Mouse (Mus musculus): ENCODE results near the gene Rpl9-ps6. TPM values are rescaled to one million over a fixed set of nuclear protein-coding genes. Genes with fewer than 3 reads are reported as not detected.

Gene Rpl9-ps6
- polyA plus RNA-seq, 1 experiment from 2014 or later = 91.9 TPM

DNA sequence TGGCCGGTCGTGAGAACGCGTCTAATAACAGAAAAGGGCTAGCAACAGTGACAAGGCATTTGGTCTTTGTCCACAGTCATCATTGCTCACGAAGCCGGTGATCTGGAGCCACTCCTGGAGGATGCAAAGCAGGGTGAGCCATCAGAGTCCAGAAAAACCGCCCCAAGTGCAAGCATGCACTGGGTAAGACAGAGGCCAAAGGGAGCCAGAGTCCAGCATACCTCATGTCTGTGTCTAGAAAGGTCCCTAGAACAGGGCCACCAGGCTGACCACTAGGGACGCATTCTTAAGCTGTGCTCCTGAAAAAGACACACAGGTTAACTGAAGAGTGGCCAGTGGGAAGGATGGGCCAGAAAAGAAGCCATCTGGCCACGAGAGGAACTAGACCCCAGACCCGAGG is 17.4 kb downstream of the Rpl9-ps6 start:
- no peaks in the 10 kb centered on the region for H3K36me3 ChIP-seq (ENCODE audit: control insufficient read depth, insufficient read depth, low read length)
- H3K4me3 ChIP-seq (replicated peaks; ENCODE audit: low read depth, low read length) = no peak overlapping the region
- 98% methylated on average over 10 of the region's 10 CpGs for WGBS
- H3K4me1 ChIP-seq (ENCODE audit: control insufficient read depth, insufficient read depth, low read length) = no peaks in the 10 kb centered on the region
- ATAC-seq (ENCODE audit: low FRiP score, low TSS enrichment) = no peak
- H3K4me2 ChIP-seq (ENCODE audit: low read length) = no peak overlapping the region
- H3K9ac ChIP-seq (replicated peaks; ENCODE audit: low read length) = no peak overlapping the region
- no peaks in the 10 kb centered on the region for H3K27me3 ChIP-seq (ENCODE audit: control insufficient read depth, insufficient read depth, low read length)
- no peaks in the 10 kb centered on the region for H3K9me3 ChIP-seq (ENCODE audit: control insufficient read depth, low read length)
- DNase-seq = no peak
- H3K27ac ChIP-seq (replicated peaks; ENCODE audit: low read depth, low read length) = no peak overlapping the region

DNA sequence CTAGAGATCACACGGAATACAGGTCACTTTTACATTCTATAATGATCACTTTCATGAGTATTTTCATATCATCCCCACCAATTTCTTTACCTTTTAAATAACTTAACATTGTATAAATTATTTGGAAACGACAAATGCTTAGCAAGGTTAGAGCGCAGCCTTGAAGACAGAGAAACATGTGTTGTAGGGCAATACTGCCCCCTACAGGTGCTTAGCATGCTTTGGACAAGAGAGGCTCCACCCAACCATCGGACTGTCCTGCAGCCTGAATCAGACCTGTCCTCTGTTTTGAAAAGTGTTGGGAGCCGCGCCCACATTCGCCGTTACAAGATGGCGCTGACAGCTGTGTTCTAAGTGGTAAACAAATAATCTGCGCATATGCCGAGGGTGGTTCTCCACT is 24.8 kb downstream of the Rpl9-ps6 start:
- Histone ChIP-seq H3K27ac (replicated peaks; ENCODE audit: low read depth, low read length) (no peak overlapping the region), H3K9ac (replicated peaks; ENCODE audit: low read length) (no peak overlapping the region), H3K27me3 (ENCODE audit: control insufficient read depth, insufficient read depth, low read length) (no peaks in the 10 kb centered on the region), H3K9me3 (ENCODE audit: control insufficient read depth, low read length) (no peaks in the 10 kb centered on the region), H3K4me1 (ENCODE audit: control insufficient read depth, insufficient read depth, low read length) (no peaks in the 10 kb centered on the region), H3K36me3 (ENCODE audit: control insufficient read depth, insufficient read depth, low read length) (no peaks in the 10 kb centered on the region), H3K4me2 (ENCODE audit: low read length) (no peak overlapping the region), H3K4me3 (replicated peaks; ENCODE audit: low read depth, low read length) (no peak overlapping the region)
- ATAC-seq (ENCODE audit: low FRiP score, low TSS enrichment) (no peak), DNase-seq (no peak)
- 98% methylated on average over 9 of the region's 11 CpGs for WGBS

GRCm38 (mm10) chr19:32439356-32439755 is 27.0 kb downstream of the Rpl9-ps6 start:
- WGBS = 89% methylated on average over 2 of the region's 2 CpGs
- Histone ChIP-seq H3K36me3 (ENCODE audit: control insufficient read depth, insufficient read depth, low read length) (no peaks in the 10 kb centered on the region), H3K9me3 (ENCODE audit: control insufficient read depth, low read length) (no peaks in the 10 kb centered on the region), H3K4me1 (ENCODE audit: control insufficient read depth, insufficient read depth, low read length) (no peaks in the 10 kb centered on the region), H3K27me3 (ENCODE audit: control insufficient read depth, insufficient read depth, low read length) (no peaks in the 10 kb centered on the region), H3K9ac (replicated peaks; ENCODE audit: low read length) (no peak overlapping the region), H3K27ac (replicated peaks; ENCODE audit: low read depth, low read length) (no peak overlapping the region), H3K4me3 (replicated peaks; ENCODE audit: low read depth, low read length) (no peak overlapping the region), H3K4me2 (ENCODE audit: low read length) (no peak overlapping the region)
- no peak for DNase-seq
- no peak for ATAC-seq (ENCODE audit: low FRiP score, low TSS enrichment)

DNA sequence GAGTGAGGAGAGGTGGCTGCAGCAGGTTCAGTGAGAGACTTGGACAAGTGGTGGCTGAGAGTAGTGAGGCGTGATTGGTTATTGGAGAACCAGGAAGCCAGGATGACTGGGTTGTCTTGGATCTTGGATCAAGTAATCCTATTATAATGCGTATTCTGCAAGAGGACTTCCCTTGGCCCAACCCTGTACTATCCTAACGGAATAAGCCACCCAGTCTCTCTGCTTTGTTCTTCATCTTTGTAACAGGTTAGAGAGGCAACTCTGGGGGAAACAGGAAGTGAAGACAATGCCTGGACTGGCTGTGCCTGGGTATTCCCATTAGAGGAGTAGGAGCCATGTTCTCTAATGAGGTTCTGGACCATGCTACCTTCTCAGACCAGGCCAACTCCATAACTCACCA is 40.5 kb downstream of the Rpl9-ps6 start:
- Histone ChIP-seq H3K4me1 (ENCODE audit: control insufficient read depth, insufficient read depth, low read length) (no peaks in the 10 kb centered on the region), H3K4me2 (ENCODE audit: low read length) (no peak overlapping the region), H3K27me3 (ENCODE audit: control insufficient read depth, insufficient read depth, low read length) (no peaks in the 10 kb centered on the region), H3K9me3 (ENCODE audit: control insufficient read depth, low read length) (no peaks in the 10 kb centered on the region), H3K9ac (replicated peaks; ENCODE audit: low read length) (no peak overlapping the region), H3K27ac (replicated peaks; ENCODE audit: low read depth, low read length) (no peak overlapping the region), H3K4me3 (replicated peaks; ENCODE audit: low read depth, low read length) (no peak overlapping the region), H3K36me3 (ENCODE audit: control insufficient read depth, insufficient read depth, low read length) (no peaks in the 10 kb centered on the region)
- WGBS = 85% methylated on average over 3 of the region's 3 CpGs
- DNase-seq (no peak), ATAC-seq (ENCODE audit: low FRiP score, low TSS enrichment) (no peak)

DNA sequence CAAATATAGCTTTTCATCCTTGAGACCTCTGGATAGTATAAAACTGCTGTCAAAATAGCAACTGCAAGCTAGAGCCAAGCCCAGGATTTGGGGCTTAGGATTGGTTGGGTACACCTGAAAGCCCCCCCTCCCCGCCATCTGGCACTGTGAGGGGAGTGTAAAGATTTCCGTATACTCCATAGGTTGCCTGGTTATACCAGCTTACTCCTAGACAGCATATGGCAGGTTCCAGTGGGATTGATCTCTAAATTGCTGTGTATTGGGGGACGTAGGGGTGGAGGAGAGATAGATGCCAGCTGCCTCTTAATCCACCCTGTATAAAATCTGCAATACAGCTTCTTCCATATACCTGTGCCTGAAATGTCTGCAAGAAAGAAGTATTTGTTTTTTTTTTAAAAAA is 41.7 kb downstream of the Rpl9-ps6 start:
- no peaks in the 10 kb centered on the region for H3K9me3 ChIP-seq (ENCODE audit: control insufficient read depth, low read length)
- H3K36me3 ChIP-seq (ENCODE audit: control insufficient read depth, insufficient read depth, low read length) = no peaks in the 10 kb centered on the region
- ATAC-seq (ENCODE audit: low FRiP score, low TSS enrichment) = no peak
- no peaks in the 10 kb centered on the region for H3K4me1 ChIP-seq (ENCODE audit: control insufficient read depth, insufficient read depth, low read length)
- H3K27me3 ChIP-seq (ENCODE audit: control insufficient read depth, insufficient read depth, low read length) = no peaks in the 10 kb centered on the region
- no peak overlapping the region for H3K27ac ChIP-seq (replicated peaks; ENCODE audit: low read depth, low read length)
- 81% methylated on average over 3 of the region's 3 CpGs for WGBS
- no peak for DNase-seq
- no peak overlapping the region for H3K4me2 ChIP-seq (ENCODE audit: low read length)
- no peak overlapping the region for H3K9ac ChIP-seq (replicated peaks; ENCODE audit: low read length)
- no peak overlapping the region for H3K4me3 ChIP-seq (replicated peaks; ENCODE audit: low read depth, low read length)

DNA sequence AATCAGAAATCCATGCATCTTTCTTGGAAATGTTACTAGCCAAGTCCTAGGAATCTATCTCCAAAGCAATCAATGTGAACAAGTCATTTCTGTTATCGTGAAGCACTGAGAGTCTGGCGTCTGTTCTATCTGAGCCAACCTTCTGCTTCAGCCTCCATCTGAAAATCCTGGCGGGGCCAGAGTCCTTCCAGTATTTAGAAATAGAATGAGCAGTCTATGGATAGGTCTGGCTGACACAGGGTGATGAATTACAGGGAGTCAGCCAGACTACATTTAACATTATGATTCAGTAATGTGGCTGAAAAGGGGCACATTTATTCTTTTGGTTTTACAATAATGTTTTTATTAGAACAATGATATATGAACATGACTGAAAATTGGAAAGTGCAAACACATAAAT is 47.3 kb downstream of the Rpl9-ps6 start:
- DNase-seq (no peak), ATAC-seq (ENCODE audit: low FRiP score, low TSS enrichment) (no peak)
- Histone ChIP-seq H3K4me3 (replicated peaks; ENCODE audit: low read depth, low read length) (no peak overlapping the region), H3K27ac (replicated peaks; ENCODE audit: low read depth, low read length) (no peak overlapping the region), H3K36me3 (ENCODE audit: control insufficient read depth, insufficient read depth, low read length) (no peaks in the 10 kb centered on the region), H3K9ac (replicated peaks; ENCODE audit: low read length) (no peak overlapping the region), H3K27me3 (ENCODE audit: control insufficient read depth, insufficient read depth, low read length) (no peaks in the 10 kb centered on the region), H3K4me2 (ENCODE audit: low read length) (no peak overlapping the region), H3K4me1 (ENCODE audit: control insufficient read depth, insufficient read depth, low read length) (no peaks in the 10 kb centered on the region), H3K9me3 (ENCODE audit: control insufficient read depth, low read length) (no peaks in the 10 kb centered on the region)
- WGBS = 82% methylated on average over 3 of the region's 3 CpGs

DNA sequence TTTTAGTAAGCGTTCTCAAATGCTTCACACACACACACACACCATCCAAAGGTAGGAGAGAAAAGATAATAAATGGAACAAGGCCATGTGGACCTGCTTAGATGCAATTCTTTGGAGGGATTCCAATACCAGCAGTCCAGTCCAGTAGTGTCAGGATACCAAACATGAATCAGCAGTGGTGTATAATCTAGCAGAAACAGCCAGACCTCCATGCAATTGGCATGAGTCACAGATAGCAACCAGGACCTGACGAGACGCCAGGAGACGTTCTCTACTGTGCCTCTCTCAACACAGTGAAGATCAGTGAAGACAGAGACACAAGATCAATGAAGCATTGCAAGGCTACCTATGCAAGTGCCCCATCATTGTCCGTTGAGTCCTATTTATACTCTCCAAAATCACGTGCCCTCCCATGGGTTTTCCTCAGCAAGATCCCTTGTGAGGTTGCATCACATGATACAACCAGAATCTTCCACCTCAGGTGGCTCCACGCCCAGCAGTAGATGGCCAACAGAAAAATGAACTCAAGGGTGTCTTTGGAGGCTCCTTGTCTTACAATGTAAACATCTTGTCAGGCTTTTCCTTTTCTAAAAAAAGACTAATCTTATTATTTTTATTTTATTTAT is 49.6 kb downstream of the Rpl9-ps6 start:
- Histone ChIP-seq H3K27me3 (ENCODE audit: control insufficient read depth, insufficient read depth, low read length) (no peaks in the 10 kb centered on the region), H3K27ac (replicated peaks; ENCODE audit: low read depth, low read length) (no peak overlapping the region), H3K9me3 (ENCODE audit: control insufficient read depth, low read length) (no peaks in the 10 kb centered on the region), H3K4me3 (replicated peaks; ENCODE audit: low read depth, low read length) (no peak overlapping the region), H3K36me3 (ENCODE audit: control insufficient read depth, insufficient read depth, low read length) (no peaks in the 10 kb centered on the region), H3K9ac (replicated peaks; ENCODE audit: low read length) (no peak overlapping the region), H3K4me2 (ENCODE audit: low read length) (no peak overlapping the region), H3K4me1 (ENCODE audit: control insufficient read depth, insufficient read depth, low read length) (no peaks in the 10 kb centered on the region)
- WGBS = 90% methylated on average over 7 of the region's 7 CpGs
- ATAC-seq (ENCODE audit: low FRiP score, low TSS enrichment) = no peak
- no peak for DNase-seq

Other genes starting within 250 kb of the Rpl9-ps6 start
- 12.3 and 13.8 TPM in 2 replicates for gene Sgms1, start 76.9 kb downstream of the Rpl9-ps6 start, polyA plus RNA-seq (2014; fragmentation: Nextera tagmentation; extraction: Ambion mirVana)
- 54.3 and 61.8 TPM in 2 replicates for gene Minpp1, start 19.2 kb upstream of the Rpl9-ps6 start, polyA plus RNA-seq (2014; fragmentation: Nextera tagmentation; extraction: Ambion mirVana)
- gene Papss2, start 129.2 kb upstream of the Rpl9-ps6 start, polyA plus RNA-seq (2014; fragmentation: Nextera tagmentation; extraction: Ambion mirVana) = 0.51 and 1.0 TPM in 2 replicates

All from midbrain, embryonic 14.5 days (tissue).